Mouse (Mus musculus): ENCODE data around the gene Capza2.

Capza2 gene

DNA sequence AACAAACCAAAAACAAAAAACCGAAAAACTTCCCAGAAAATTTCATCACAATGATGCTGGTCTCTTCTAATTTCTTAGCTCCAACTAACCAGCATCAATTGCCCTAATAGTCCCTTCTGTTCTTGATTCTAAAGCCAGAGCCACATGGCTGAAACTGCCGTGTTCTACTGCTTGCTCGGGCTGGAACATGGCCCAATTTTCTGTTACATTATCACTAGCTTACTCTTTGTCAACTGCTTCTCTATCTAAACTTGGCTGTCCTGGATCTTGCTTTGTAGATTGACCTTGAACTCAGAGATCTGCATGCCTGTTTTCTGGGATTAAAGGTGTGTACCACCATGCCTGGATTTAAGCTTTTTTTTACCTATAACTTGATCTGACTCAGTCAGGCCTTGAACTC lies 69.9 kb downstream of the Capza2 start:
- DNase-seq (ENCODE audit: low read depth, low spot score), result no peak

Data from forelimb bud, embryonic 11.5 days (tissue).